Mouse (Mus musculus): ENCODE results near the gene Wdr4. TPM values are rescaled to one million over a fixed set of nuclear protein-coding genes. Genes with fewer than 3 reads are reported as not detected.
A peak's percentile ranks its signal among the peaks of the same experiment; 100 is the strongest.

Gene Wdr4
- total RNA-seq, 2 experiments from 2014 or later: 41.6 to 44.5 TPM

DNA sequence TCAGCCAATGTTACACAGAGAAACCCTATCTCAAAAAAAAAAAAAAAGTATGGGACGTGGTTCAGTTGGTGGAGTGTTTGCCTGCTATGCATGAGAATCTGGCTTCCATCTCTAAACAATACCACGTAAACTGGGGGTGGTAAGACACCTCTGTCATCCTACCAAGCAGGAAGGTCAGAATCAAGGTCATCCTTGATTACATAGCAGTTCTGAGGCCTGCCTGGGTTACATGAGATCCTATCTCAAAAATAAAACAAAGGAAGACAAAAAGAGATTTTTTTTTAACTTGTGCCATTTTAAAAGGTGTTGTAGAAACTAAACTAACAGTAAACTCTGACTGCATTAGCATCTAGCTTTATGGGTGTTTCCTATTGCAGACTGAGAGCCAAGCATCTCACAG is 67.0 kb downstream of the Wdr4 start:
- no peak for DNase-seq
- intact Hi-C loops (cut with DNase I): no loop called here

DNA sequence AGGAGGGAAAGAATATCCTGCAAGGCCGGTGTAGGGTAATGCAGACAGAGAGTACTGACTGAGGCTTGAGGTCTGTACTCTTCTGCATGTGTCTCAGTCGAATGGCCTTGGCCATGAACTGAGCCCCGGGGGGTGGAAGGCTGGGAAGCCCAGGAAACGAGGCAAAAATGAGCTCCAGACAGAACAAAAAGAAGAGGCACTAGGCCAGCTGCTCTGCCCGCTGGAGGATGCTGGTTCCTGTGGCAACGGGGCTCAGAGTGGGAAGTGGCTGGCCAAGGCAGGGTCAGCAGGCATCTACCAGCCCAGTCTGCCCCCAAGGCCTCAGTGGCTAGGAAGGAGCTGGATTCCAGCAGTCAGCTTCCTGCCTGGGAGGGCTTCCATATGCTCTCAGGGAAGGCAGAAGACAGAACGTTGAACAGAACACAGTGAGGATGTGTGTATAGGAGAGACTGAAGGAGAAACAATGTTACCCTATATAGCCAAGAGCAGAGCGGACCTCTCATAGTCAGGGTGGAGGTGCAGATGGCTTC is 68.5 kb downstream of the Wdr4 start:
- DNase-seq: peak; percentile 86
- intact Hi-C loops (cut with DNase I): no loop called here

DNA sequence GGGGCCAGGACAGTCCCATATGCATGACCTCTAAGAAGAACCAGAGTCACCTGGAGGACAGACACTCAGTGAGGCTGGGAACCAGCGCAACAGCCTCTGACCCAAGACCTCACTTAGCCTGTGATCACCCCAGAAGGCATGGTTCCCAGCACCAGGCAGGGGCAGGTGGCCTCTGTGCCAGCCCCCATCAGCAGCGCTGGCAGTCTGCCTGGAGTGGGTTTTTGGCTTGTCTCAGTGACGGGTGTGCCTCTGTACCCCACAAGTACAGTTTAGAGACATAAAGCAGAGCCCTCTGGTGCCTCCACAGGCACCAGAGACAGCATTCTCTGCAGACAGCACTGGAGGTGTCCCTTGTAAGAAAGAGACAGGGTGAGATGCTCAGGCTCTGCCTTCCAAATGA is 69.6 kb downstream of the Wdr4 start:
- intact Hi-C loops (cut with DNase I): no loop called here
- peak; percentile 88 for DNase-seq

DNA sequence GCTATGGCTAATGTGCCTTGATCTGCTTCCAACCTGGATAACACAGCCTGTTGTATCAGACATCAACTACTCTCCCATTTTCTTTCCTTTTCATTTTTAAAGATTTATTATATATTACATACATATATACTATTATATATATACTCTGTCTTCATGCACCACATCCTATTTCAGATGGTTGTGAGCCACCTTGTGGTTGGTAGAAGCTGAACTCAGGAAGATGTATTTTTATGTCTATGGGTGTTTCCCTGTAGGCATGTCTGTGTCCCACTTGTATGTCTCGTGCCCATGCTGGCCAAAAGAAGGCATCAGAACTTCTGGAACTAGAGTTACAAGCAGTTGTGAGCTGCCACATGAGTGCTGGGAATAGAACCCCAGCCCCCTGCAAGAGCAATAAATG is 71.3 kb downstream of the Wdr4 start:
- intact Hi-C loops (cut with DNase I): no loop called here
- DNase-seq: no peak

DNA sequence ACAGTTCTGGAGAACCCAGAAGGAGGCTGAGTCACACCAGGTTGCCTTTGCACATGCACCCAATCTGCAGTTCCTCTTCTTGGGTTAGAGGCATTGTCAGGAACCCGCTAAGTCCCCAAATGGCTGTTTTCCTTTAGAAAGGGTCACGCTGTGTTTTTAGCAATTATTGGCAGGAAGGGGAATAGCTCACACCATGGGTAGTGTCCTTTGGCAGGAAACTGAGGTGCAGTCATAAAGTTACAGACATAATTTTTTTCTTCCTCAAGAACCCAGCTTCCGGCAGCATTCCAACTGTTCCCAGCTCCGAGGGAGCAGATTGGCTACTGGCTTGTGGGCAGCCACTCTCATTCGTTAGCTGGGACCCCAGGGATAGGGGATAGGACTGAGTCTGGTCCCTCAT is 72.0 kb downstream of the Wdr4 start:
- DNase-seq: no peak
- intact Hi-C loops (cut with DNase I): no loop called here

DNA sequence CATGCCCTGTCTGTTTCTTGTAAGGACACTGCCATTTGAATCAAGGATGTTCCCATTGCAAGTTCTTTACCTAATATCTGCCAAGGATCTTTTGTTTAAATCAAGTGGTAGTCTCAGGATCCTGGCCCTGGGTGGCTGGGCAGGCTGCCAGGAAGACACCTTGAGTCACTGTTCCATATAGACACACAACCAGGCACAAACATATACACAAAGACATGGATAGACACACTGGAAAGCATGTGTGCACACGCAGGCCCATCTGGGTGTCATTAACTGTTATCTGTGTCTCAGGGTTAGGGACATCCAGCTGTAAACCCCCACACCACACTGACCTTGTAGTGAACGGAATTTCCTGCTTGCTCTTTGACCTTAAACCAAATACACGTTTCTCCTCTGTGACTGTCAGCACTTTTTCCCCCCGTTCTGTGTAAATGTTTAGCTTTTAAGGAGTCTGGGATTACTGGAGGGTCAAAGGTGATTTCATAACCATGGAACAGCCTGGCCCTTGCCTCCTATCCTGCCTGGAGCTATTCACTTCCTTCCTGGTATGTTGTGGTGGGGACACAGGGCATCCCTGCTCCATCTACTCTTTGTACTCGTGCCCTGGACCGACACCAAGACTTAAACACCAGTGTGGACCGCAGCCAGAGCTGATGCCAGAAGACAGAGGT is 74.6 kb downstream of the Wdr4 start:
- no peak for DNase-seq
- intact Hi-C loops (cut with DNase I): no loop called here

Small RNA genes lying within 50 kb of the gene (microRNA-seq; reads per million reads assigned to microRNA genes)
- not detected for gene Gm24970

Other genes with a start within 250 kb of the Wdr4 start
- 10 to 100 TPM; 11.9 to 12.6 TPM for gene Rsph1, start 242.6 kb downstream of the Wdr4 start, total RNA-seq (2021)
- 10 to 100 TPM; 18.4 to 19.4 TPM for gene Slc37a1, start 233.2 kb downstream of the Wdr4 start, total RNA-seq (2021)
- gene Pde9a, start 133.8 kb downstream of the Wdr4 start, total RNA-seq (2021): 10 to 100 TPM; 48.2 to 49.8 TPM
- gene Ndufv3, start 135 bp upstream of the Wdr4 start, total RNA-seq (2021): 100 to 1,000 TPM; 269 to 291 TPM
- gene Pknox1, start 44.8 kb upstream of the Wdr4 start, total RNA-seq (2021): 10 to 100 TPM; 17.8 to 18.8 TPM
- gene Cbs, start 117.3 kb upstream of the Wdr4 start, total RNA-seq (2021): 10 to 100 TPM; 37.3 to 44.2 TPM
- gene U2af1, start 138.9 kb upstream of the Wdr4 start, total RNA-seq (2021): 100 to 1,000 TPM; 183 to 186 TPM
- under 1 TPM; 0.36 to 0.38 TPM for gene Cryaa, start 157.8 kb upstream of the Wdr4 start, total RNA-seq (2021)